Mouse (Mus musculus) cerebellum, adult 2 months (tissue): Measurements from ENCODE around the gene Tnfsf13.

Source experiments
- CTCF ChIP-seq: fragments of 200-500 bp; IDR thresholded peaks from 2 replicates; pipeline ENCODE4 v1.5.1; 2011; ENCODE audit warnings: low read depth, mild to moderate bottlenecking, control low read depth, low read length, moderate library complexity, borderline replicate concordance; ENCODE audit not compliant: insufficient read depth
- POLR2A ChIP-seq: fragments of 200-500 bp; IDR thresholded peaks from 2 replicates; pipeline ENCODE4 v1.6.1; 2011; ENCODE audit warnings: low read length, control low read depth, borderline replicate concordance; ENCODE audit not compliant: insufficient read depth

DNA sequence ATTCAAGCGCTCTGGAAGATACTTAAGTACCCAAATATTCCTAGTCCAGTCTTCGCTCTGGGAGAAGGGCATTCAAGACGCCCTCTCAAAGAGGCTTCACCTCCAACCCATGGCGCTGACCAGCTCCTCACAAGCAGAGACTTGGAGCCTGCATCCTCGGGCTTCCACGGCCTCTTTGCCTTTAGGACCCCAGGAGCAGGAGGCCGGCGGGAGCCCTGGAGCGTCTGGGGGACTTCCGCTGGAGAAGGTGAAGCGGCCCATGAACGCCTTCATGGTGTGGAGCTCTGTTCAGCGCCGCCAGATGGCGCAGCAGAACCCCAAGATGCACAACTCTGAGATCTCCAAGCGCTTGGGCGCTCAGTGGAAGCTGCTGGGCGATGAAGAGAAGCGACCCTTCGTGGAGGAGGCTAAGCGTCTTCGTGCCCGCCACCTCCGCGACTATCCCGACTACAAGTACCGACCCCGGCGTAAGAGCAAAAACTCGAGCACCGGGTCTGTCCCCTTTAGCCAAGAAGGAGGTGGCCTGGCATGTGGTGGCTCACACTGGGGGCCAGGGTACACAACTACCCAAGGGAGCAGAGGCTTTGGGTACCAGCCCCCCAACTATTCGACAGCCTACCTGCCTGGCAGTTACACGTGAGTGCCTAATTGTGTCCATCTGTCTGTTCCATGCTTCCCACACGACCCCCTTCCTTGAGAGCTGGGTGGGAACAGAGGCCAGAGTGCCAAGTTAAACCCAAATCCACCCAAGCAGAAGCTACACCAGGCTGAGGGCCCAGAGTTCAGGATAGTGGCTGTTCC lies 30.1 kb downstream of the Tnfsf13 start, which contains the start of gene Sox15:
- TF ChIP-seq CTCF (peak; percentile 81), POLR2A (no peak)
